Mouse (Mus musculus) bone marrow macrophage, adult 2 months (primary cell): ENCODE results near the gene Git2.

Experiments used
- CTCF ChIP-seq: IDR thresholded peaks from 2 replicates; pipeline ENCODE4 v1.5.1; 2012; ENCODE audit warnings: low read depth, mild to moderate bottlenecking, low read length, moderate library complexity
- POLR2A ChIP-seq: IDR thresholded peaks from 2 replicates; pipeline ENCODE4 v1.6.1; 2012; ENCODE audit warnings: mild to moderate bottlenecking, low read depth, low read length, borderline replicate concordance

DNA sequence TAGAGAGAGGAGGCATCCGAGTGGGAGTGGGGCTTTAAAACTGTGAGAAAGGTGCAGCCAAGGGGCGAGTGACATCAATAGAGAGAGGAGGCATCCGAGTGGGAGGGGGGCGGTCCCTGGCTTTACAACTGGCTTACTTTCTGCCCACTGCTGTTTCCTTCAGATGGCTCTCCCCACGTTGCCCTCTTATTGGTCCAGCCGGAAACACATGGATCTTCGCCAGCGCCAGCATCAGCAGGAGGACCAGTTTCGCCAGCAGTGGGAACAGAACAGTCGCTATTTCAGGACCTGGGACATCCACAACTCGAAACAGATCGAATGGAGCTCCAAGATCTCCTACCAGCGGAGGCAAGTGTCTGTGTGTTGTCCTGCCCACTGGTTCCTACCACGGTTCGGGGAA lies 66.8 kb downstream of the Git2 start:
- TF ChIP-seq CTCF (no peak), POLR2A (no peak)
